Mouse (Mus musculus) adrenal gland, adult 18-20 months (tissue): ENCODE results near the gene Faf1. TPM values are rescaled to one million over a fixed set of nuclear protein-coding genes. Genes with fewer than 3 reads are reported as not detected.

Experiments used
- DNase-seq, 2 experiments: peaks; one replicate each; pipeline ENCODE4 v3.0.0; 2021 to 2022; ENCODE audit warnings: low spot score in 2 of 2
- total RNA-seq, 2 experiments: library from RNA; stranded (reverse); gene quantifications; 1 replicate in 1 of 2; 2 replicates in 1 of 2; pipeline ENCODE4 v1.2.3; 2021

The Faf1 gene
- total RNA-seq, 2 experiments from 2014 or later = 27.1 to 27.4 TPM

DNA sequence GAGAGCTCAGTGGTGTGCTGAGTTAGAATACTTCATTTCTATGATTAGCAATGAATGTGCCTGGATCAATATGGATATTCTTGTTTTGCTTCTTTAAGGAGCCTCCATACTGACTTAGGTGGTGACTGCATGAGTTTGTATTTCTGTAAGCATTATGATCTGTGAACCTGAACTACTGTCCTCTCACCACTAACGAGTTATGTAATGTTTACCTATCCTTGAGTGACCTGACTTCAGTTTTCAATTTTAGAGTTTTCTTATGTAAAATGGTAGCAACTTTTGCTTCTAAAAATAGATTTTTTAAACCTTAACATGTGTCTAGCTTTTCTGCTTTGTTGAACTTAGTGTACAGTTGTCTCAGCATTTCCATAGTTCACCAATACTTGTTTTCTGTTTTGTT lies 92.7 kb downstream of the Faf1 start:
- no peak for DNase-seq

DNA sequence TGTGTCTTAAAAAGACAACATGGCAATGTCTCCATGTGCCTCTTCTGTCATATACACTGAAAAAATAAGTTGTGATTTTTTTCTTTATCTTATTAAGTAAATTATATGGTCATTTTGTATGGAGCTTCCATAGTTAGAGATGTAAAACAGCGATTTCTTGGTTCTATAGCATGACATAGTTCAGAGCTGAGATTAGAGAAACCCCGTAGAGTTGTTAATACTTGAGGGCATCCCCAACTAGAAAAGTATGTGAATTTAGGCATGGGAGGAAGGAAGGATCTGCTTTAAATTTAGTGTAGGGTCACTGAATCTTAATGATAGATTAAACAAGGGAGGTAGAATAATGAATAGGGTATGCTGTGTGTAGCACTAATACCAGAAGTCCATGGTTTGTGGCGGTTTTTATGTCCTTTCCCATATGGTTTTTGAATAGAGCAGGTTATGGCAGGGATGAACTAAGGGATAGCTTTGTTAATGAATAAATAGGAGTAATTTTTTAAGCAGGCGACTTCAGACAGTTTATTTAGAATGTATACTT lies 106.3 kb downstream of the Faf1 start:
- no peak for DNase-seq

DNA sequence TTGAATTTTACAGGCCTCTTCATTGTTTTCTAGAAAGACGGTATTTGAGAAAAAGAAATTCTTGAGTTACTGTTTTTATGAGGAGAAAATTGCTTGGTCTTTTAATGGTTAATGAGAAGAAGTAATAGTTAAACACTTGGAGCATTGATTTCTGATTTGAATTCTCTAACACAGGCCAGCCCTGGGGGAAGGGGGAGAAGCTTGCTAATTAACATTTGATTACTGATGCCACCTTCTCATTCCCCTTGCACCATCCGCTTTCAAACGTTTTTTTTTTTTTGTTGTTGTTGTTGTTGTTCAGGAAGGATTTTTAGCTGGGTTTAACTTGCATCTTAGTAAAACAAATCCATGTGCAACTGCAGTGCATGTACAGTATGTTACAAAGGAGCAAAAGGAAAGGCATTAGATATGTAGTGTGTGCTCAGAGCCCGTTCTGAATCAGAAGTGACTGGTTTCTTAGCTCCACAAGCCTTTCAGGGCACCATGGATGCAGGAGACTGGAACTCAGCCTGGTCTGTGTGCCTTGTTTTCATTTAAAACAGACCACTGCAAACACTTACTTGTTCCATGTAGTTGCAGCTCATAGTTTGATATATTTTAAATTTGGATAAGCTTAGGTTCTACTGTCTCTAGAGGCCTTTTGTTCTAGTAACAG lies 113.1 kb downstream of the Faf1 start:
- no peak for DNase-seq

DNA sequence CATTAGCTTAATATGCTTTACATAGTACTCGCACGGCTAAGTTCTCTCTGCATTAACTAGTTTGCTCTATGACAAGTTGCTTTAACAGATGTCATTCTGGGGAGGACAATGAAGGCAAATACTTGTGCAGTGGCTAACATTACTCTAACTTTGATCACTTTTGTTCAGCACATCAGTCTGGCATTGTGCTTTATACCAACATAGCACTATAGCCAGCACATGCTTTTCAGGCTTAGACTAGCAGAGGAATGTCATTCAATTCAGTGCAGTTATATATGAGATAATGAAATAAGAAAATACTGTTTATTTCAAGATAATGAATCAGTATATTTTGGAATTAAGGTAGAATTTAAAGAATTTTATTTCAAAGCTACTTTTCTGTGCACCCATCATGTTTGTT lies 115.9 kb downstream of the Faf1 start:
- DNase-seq = no peak

DNA sequence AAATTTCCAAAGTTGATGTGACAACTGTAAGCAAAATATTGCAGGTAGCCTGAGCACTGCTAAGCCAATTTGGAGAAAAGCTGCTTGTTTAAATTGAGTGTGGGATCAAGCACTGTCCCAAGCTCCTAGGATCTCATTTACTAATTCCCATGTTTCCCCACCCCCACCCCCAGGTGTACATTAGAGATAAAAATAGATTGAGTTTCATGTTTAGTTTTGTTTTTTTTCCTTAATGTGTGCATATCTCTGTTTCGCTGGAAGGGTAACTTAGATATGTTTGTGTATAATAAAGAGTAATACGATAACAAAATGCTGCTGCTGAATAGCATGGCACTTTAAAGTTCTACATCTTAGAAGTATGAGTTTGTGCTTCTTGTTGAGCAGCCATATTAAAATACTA lies 116.7 kb downstream of the Faf1 start:
- DNase-seq = no peak

DNA sequence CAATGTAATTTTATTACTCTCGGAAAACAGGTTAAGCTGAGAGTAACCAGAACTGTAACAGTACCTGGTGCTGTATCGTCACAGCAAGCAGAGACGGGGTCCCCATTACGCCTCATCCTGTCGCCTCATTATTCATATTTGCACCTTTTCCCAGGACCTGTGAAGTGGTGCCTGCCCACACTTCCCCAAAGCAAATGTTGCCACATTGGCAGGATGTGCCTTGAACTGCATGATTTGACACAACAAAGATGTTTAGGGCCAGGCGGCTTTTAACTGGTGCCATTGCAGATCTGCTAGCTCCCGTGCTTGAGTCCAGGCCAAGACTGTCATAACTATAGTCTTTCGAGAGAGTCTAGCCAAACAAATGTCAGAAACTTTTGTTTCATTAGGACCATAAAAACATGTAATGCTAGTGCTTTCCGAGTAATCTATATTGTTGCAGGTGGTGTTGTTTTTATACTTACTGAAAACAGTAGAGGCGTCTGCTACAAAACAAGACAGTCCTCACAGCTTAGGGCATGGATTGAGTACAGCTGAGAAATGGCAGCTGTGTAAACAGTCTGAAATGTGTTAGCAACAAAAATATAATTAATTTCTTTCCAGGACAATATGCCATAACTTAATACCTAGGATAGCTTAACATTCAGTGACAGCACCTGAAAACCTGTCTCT lies 121.3 kb downstream of the Faf1 start:
- DNase-seq = no peak

DNA sequence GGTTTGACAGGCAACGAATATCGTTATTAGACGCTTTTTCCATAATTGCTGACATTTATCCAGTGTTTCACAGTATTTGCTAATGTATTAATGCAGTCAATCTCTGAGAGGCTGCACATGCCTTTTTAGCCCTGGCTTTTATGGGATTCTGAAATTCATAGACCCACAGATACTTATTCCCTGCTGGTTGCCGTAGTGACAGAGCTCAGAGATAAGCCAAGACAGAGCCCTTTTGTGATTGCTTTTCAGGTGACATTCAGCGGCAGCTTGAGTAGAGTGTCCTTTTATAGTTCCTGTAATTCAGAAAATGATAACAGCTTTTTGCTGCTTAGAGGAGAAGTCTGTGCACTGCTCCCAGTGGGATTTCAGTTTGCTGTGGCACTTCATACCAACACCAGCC lies 130.0 kb downstream of the Faf1 start:
- no peak for DNase-seq

DNA sequence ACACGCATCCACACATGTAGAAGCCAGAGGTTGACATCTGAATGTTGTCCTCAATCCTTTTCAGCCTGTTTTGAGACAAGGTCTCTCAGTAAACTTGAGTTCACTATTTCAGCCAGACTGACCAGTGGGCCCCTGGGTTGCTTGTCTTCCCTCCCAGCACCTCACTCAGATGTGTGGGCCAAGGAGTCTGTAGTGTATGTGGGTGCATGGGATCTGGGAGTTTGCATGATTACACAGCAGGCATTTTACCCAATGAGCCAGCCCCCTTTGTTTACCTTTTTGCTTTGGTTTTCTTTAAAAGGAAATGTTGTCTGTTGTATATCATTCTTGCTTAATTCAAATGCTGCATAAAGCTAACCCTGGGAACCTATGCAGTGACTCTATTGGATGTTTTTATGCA lies 138.8 kb downstream of the Faf1 start:
- no peak for DNase-seq

DNA sequence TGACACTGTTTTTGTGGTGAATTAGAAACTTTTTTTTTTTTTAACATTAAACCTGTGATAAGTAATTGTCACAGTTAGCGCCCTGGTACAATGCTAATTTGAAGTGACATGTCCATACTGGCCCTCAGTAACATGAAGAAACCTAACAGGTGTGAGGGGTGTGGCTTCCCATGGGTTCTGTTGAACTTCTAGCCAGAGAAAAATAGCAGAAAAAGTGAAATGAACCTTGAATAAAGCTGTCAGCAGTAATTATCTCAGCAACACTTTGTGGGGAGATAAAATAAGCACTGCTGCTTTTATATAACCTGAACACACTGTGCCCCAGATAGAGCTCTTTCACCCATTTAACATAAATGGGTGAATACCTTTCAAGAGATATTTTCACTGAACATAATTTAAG lies 139.2 kb downstream of the Faf1 start:
- DNase-seq = no peak

DNA sequence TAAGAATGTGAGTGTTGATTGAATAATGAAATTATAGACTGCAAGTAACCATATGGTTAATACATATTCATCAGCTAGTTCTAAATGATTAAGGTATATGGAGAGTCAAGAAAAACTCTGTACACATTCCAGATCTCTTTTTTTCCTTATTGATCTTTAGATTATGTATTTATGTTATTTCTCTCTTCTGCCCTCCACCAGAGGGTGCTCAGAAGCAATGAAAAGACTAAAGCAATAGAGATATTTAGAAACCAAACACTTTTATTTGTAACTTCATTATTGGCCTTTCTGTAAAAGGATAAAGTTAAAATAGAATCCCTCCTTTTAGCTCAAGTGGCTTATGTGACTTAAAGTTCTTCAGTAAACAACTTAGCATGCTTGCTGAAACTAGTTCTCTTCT lies 143.1 kb downstream of the Faf1 start:
- DNase-seq = no peak

DNA sequence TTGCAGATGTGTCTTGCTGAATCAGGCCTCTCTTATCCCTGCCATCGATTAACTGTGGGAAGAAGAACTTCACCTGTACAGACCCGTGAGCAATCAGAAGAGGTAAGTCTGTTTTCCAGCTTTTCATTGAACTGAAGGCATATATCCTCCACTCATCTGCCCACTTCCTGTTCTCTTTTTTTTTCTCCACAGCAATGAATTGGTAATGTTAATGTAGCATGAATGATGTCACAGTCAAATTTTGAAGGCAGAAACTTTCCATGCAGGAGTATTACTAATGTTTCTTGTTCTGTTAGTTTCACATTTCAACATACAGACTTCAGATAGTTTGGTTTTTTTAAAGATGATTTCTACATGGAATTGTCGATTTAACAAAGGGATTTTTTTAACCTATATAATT lies 153.4 kb downstream of the Faf1 start:
- DNase-seq = no peak

DNA sequence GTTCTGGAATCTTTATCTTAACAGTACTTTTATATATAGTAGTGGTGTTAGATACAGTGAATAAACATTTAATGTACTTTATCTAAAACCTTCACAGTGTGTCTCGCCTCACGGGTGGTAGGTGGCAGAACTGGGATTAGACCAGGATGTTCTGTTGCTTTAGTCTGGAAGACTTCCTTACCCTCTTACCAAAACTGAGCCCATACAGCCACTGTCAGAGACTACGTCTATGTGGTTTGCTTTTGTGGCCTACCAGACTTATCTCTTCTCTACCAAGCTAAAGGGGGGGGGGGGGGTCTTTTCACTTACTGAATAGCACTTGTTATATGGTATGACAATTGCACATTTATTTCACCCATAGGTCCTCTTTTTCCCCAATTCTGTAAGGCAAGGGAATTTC lies 181.5 kb downstream of the Faf1 start:
- no peak for DNase-seq

DNA sequence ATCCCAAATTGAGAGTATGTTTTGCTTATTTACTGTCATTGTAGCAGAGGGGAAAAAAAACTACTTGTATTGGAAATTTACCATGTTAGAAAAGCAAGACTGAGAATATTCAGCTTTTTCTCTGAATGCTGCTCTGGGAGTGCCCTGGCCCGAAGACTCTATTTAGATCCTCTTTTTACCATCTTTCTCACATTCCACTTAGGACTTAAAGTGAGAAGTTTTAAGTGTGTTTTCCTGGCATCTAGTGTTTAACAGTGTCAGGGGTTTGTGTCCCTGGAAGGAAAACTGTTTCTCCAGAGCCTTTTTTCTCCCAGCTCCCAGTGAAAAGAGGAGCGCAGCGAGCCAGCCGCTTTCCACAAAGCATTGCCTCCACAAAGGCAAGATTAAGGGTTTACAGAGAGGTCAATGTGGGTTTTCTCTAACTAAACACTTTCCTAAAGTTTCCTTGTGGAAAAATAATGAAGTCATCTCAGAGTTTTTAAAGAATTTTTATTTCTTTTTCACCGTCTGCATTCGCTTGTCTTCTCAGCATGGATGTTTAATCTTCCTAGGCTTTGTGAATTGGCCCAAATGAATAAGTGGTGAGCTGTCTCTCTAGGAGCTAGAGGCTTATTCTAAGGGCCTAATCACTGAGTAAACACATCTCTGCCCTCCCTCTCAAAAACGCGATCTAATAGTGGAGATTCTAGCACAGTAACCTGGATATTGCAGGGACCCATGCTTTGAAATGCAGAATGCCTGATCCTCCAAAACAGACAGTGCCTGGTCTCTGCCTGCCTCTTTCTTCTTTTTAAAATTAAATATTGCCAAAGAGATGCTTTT lies 182.4 kb downstream of the Faf1 start:
- no peak for DNase-seq

DNA sequence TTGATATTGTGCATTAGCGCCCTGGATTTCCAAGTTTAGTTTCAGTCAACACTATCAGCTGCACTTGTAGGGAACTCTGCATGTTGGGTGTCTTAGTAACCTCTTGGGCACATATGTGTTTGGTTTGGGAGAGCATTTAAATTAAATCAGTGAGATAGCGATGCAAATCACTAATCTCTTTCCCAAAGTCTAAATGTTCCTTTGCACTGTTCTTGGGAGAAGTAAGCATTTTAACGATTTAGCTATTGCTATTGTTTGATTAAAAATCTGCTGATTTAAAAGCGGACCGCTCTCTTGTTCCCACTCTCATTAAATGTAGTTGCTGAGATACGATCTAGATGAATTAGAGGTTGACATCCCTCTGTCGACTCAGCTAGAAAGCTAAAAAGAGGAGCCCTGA lies 183.0 kb downstream of the Faf1 start:
- DNase-seq = no peak

DNA sequence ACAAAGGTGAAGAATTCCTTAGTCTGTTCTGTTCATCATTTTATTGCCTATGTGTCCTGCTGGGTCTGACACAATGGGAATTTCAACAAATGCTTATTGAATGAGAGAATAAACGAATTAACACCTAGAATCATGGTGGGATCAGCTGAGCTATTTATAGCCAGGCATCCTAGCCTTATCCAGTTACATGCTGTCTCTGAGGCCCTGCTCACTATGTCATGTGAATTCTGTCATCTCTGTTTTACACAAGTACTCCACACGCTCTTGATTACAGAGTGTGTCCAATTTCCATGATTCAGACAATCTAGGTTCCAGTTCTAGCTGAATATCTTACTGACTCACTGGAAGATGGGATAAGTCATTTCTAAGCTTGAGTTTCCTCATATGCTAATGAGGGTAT lies 183.9 kb downstream of the Faf1 start:
- DNase-seq = no peak

DNA sequence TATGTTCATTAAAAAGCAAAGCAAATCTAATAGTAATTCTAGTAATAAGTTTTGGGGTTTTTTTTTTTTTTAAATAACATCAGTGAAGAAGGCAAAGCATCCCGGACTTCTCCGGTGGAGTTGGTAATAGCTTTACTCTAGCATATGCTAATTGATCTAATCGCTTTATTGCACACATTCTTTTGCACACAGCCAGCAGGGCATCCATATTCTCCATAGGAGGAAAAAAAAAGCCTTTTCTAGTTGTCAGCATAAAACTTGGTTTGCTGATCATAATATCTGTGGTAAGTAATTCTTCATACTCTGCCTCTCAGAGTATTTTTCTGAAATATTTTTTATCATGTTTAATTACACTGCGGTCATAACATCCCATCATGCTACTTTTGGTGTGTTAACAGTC lies 185.9 kb downstream of the Faf1 start:
- DNase-seq = no peak

DNA sequence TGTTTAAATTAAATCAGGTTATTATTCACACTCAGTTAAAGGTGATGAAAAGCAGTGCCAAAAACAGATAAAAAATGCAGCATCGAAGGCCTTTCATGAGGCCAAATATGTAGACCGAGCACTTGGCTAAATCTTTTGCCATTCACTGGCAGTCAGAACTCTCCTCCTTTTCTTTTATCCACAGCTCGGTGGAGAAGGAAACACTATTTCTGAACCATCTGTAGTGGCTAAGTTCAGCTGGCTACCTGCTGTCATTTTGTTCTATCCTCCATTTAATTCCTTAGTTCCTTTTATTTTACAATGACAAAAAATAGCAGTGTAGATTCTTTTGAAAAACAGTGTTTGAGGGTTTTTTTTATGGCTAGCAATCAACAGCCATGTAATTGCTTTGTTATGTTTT lies 186.6 kb downstream of the Faf1 start:
- DNase-seq = no peak

DNA sequence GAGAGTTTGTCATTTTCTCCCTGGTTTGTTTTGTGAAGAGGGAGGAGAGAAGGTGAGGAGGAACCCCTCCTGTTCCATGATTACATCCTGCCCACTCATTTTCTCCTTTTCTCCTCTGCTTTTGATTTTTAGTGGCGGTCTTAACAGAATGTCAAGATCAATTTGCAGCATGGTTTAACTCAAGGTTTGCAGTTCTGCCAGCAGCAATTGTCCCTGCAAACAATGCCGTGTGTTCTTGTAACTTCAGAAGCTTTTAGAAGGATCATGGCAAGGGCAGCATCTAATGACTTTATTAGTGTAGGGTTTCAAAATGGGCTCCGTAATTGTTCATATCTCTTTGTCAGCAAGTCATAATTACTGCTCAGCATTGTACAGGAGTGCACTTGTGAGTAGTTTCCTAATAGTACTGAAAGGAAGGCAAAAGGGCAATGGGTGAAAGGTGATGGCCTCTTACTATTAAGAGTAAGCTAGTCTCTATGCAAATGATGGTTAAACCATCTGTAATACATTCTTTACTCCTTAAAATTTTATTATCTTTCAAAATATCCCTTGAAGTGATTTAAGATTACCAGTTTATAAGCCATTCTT lies 192.6 kb downstream of the Faf1 start:
- no peak for DNase-seq

DNA sequence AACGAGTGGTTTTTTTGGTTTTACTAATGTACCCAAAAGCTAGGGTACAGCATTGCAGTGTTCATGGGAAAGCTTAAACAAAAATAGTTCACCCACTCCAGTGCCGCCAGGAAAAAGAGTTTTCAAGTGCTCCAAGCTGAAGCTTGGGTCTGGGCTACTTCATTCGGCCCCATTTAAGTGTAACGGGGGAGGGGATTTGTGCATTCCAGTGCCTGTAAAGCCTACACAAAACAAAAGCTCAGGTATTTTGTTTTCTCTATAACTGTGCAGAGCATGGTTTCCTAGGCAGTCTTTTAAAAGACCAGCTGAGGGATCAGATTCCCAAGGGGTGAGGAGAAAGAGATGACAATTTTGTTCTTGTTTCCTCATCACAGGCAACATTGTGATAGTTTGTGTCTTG lies 207.9 kb downstream of the Faf1 start:
- DNase-seq = no peak

DNA sequence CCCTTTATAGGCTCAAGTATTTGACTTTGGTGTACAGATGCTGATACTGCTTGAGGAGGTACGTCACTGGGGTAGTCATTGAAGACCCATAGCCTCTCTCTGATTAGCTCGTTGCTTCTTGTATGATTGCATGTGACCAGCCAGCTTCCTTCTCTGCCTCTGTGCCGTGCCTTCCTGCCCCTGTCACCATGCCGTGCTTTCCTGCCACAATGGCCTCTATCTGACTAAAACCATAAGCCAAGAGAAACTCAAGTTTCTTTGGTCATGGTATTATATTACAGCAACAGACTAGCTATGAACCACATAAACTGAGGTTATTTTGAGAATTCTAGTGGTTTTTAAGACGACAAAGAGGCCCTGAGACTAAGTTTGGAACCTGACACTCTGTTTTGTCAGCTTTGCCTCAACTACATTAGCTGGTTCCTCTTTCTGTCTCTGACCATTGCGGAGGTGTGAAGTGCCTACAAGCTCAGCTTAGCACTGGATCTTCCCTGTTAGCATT lies 211.5 kb downstream of the Faf1 start:
- no peak for DNase-seq

DNA sequence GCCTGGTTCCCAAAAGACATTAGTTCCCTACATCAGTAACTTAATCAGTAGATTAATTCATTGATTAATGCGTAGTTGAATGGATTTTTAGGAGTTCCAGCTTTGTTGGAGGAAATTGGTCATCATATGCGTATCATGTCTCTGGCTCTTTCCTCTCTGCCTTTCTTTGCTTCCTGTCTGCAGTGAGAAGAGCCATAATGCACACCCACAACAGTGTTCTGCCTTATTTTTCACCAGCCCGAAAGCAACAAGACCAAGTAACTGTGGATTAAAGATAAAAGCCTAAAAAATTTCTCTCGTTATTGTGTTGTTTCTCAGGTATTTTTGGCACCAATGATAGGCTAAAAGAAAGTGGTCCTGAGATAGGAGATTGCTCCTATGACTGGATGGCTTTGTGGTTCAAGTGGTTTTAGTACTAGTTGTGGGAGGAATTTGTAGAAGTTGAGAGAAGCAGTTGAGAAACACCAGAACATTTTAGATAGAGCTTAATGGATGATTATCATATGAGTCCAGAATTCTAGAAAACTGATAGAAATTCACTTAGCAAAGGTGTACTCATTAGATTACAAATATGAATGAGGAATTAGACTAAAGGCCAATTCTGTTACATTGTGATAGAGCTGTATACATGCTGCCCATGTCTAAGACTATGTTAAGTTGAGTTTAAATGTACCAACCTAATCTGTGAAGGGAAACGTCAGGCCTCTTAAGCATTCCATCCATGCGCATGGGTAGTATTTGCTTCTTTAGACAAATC lies 221.6 kb downstream of the Faf1 start:
- no peak for DNase-seq
